Mouse (Mus musculus) gastrocnemius, postnatal 10 days (tissue): Measurements from ENCODE around the gene Myo1e. TPM values are rescaled to one million over a fixed set of nuclear protein-coding genes. Genes with fewer than 3 reads are reported as not detected.

Experiments used
- DNase-seq: peaks from one replicate; pipeline ENCODE4 v3.0.0; 2021; ENCODE audit warnings: mixed read lengths
- total RNA-seq, 2 experiments: library from RNA; stranded (reverse); gene quantifications; 2 replicates each; pipeline ENCODE4 v1.2.3; 2021

The Myo1e gene
- total RNA-seq, 2 experiments from 2014 or later = 19.5 to 26.4 TPM

GRCm38 (mm10) chr9:70365915-70366314, 158.8 kb downstream of the Myo1e start:
- no peak for DNase-seq

GRCm38 (mm10) chr9:70366898-70367297, 159.7 kb downstream of the Myo1e start:
- no peak for DNase-seq

GRCm38 (mm10) chr9:70371638-70372037, 164.5 kb downstream of the Myo1e start:
- no peak for DNase-seq

GRCm38 (mm10) chr9:70379502-70380467, 172.6 kb downstream of the Myo1e start:
- DNase-seq = no peak

- DNase-seq = no peak
Measured at GRCm38 (mm10) chr9:70382091-70382490, 174.9 kb downstream of the Myo1e start.

- DNase-seq = no peak
Measured at GRCm38 (mm10) chr9:70383750-70384149, 176.6 kb downstream of the Myo1e start.

- DNase-seq = no peak
Measured at GRCm38 (mm10) chr9:70384494-70384893, 177.3 kb downstream of the Myo1e start.

GRCm38 (mm10) chr9:70384958-70385728, 178.0 kb downstream of the Myo1e start:
- DNase-seq = no peak

GRCm38 (mm10) chr9:70387410-70388119, 180.4 kb downstream of the Myo1e start:
- no peak for DNase-seq

GRCm38 (mm10) chr9:70389548-70389947, 182.4 kb downstream of the Myo1e start:
- peak; percentile 41 for DNase-seq

- DNase-seq = no peak
Measured at GRCm38 (mm10) chr9:70391042-70391441, 183.9 kb downstream of the Myo1e start.

GRCm38 (mm10) chr9:70391660-70392562, 184.8 kb downstream of the Myo1e start:
- DNase-seq = no peak

- DNase-seq = no peak
Measured at GRCm38 (mm10) chr9:70392563-70392907, 185.4 kb downstream of the Myo1e start.

GRCm38 (mm10) chr9:70395617-70396016, 188.5 kb downstream of the Myo1e start:
- DNase-seq = no peak

- no peak for DNase-seq
Measured at GRCm38 (mm10) chr9:70396083-70396482, 188.9 kb downstream of the Myo1e start.

GRCm38 (mm10) chr9:70401937-70402539, 194.9 kb downstream of the Myo1e start:
- DNase-seq = no peak

- no peak for DNase-seq
Measured at GRCm38 (mm10) chr9:70406596-70406995, 199.4 kb downstream of the Myo1e start.

- DNase-seq = no peak
Measured at GRCm38 (mm10) chr9:70408791-70409190, 201.6 kb downstream of the Myo1e start.

GRCm38 (mm10) chr9:70409743-70410142, 202.6 kb downstream of the Myo1e start:
- DNase-seq = no peak

GRCm38 (mm10) chr9:70410668-70411067, 203.5 kb downstream of the Myo1e start:
- DNase-seq = no peak

GRCm38 (mm10) chr9:70413038-70413437, 205.9 kb downstream of the Myo1e start:
- no peak for DNase-seq
